Mouse (Mus musculus) embryonic fibroblast, embryonic 13.5 days (primary cell): Measurements from ENCODE around the gene Rps8.

Source experiments
- CTCF ChIP-seq: IDR thresholded peaks from 2 replicates; pipeline ENCODE4 v1.5.1; 2011; ENCODE audit warnings: mild to moderate bottlenecking, control low read depth, low read length, moderate library complexity, borderline replicate concordance; ENCODE audit not compliant: insufficient read depth
- POLR2A ChIP-seq: IDR thresholded peaks from 2 replicates; pipeline ENCODE4 v1.6.1; 2011; ENCODE audit warnings: low read depth, mild to moderate bottlenecking, control low read depth, low read length, moderate library complexity

GRCm38 (mm10) chr4:117140613-117141012 lies 15.4 kb downstream of the Rps8 start:
- TF ChIP-seq CTCF (no peak), POLR2A (no peak)
